Mouse (Mus musculus): Measurements from ENCODE around the gene Hectd4.

DNA sequence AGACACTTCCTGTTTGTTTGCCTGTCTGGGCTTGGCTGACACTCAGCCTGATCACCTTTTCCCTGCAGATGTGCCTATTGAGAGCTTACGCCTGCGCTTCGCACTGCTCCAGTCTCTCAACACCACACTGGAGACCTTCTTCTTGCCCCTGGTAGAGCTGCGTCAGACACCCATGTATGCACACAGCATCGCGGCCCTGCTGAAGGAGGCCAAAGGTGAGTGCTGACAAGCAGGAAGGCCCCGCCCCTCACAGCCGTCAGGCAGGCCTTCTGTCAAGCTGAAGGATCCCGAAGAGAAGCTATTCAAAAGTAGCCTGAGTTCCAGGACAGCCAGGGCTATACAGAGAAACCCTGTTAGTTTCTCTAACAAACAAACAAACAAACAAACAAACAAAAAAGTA, 139.2 kb downstream of the Hectd4 start:
- TF ChIP-seq CTCF (IDR thresholded peaks at IDR 0.05; ENCODE audit: low read depth) (no peak), EP300 (IDR thresholded peaks at IDR 0.05; ENCODE audit: low read depth) (no peak)

All from liver, postnatal 0 days (tissue).